Mouse (Mus musculus) left cerebral cortex, postnatal 4 days (tissue): ENCODE data around the gene Mterf4. TPM values are rescaled to one million over a fixed set of nuclear protein-coding genes. Genes with fewer than 3 reads are reported as not detected.

Experiments used
- DNase-seq: peaks from one replicate; pipeline ENCODE4 v3.0.0-alpha.2; 2022
- intact Hi-C: fragments of 180-260 bp; cut with DNase I; formaldehyde crosslinking; loops from one replicate; pipeline ENCODE4 v1.15.1; 2025
- microRNA-seq: library from miRNA; unstranded; fragments of <30 nt; microRNA quantifications from one replicate; pipeline ENCODE4 v1.2.0, GENCODE M21; 2022
- total RNA-seq, 2 experiments: library from RNA; stranded (reverse); gene quantifications; 2 replicates each; pipeline ENCODE4 v1.2.3; 2021

The Mterf4 gene
- total RNA-seq, 2 experiments from 2014 or later: 22.3 to 22.8 TPM

- intact Hi-C loops: no loop called here
- DNase-seq: no peak
Measured at GRCm38 (mm10) chr1:93270516-93271240, 35.0 kb downstream of the Mterf4 start.

- no peak for DNase-seq
- intact Hi-C loops: no loop called here
Measured at GRCm38 (mm10) chr1:93268246-93268645, 37.5 kb downstream of the Mterf4 start.

- intact Hi-C loops: no loop called here
- DNase-seq: no peak
Measured at GRCm38 (mm10) chr1:93267207-93267606, 38.5 kb downstream of the Mterf4 start.

GRCm38 (mm10) chr1:93257560-93257959, 48.2 kb downstream of the Mterf4 start:
- DNase-seq: no peak
- intact Hi-C loops: no loop called here

GRCm38 (mm10) chr1:93255761-93256160, 50.0 kb downstream of the Mterf4 start:
- intact Hi-C loops: no loop called here
- DNase-seq: no peak

- intact Hi-C loops: no loop called here
- no peak for DNase-seq
Measured at GRCm38 (mm10) chr1:93252586-93252985, 53.1 kb downstream of the Mterf4 start.

Small RNA genes within 50 kb of the gene (microRNA-seq; reads per million reads assigned to microRNA genes)
- not detected for gene Mir6345
- not detected for gene Mir6901
- not detected for gene Mir6902

Other genes with a start within 250 kb of the Mterf4 start
- gene Kif1a, start 204.0 kb downstream of the Mterf4 start, total RNA-seq: 100 to 1,000 TPM; 715 to 768 TPM
- gene Agxt, start 170.7 kb downstream of the Mterf4 start, total RNA-seq: not detected
- not detected for gene 2310007B03Rik, start 145.0 kb downstream of the Mterf4 start, total RNA-seq
- under 1 TPM; 0.91 to 0.94 TPM for gene Crocc2, start 137.2 kb downstream of the Mterf4 start, total RNA-seq
- 1 to 10 TPM; 8.4 to 8.6 TPM for gene Sned1, start 70.1 kb downstream of the Mterf4 start, total RNA-seq
- gene Ppp1r7, start 36.9 kb upstream of the Mterf4 start, total RNA-seq: 10 to 100 TPM; 66.8 to 68.1 TPM
- 10 to 100 TPM; 10.1 to 10.8 TPM for gene Pask, start 37.6 kb upstream of the Mterf4 start, total RNA-seq
- gene Ano7, start 68.0 kb upstream of the Mterf4 start, total RNA-seq: under 1 TPM; 0.10 to 0.34 TPM
- gene Hdlbp, start 172.9 kb upstream of the Mterf4 start, total RNA-seq: 100 to 1,000 TPM; 123 to 124 TPM
- gene Farp2, start 206.2 kb upstream of the Mterf4 start, total RNA-seq: 1 to 10 TPM; 8.7 to 8.9 TPM